Mouse (Mus musculus) CD8-positive naive resting alpha-beta T cell, adult 2 months (primary cell): ENCODE measurements around the gene Osm.

ENCODE experiments used
- DNase-seq, 2 experiments: peaks; one replicate each; pipeline ENCODE4 v3.0.0; 2022; ENCODE audit warnings: low read depth in 2 of 2, low spot score in 2 of 2

The Osm gene

DNA sequence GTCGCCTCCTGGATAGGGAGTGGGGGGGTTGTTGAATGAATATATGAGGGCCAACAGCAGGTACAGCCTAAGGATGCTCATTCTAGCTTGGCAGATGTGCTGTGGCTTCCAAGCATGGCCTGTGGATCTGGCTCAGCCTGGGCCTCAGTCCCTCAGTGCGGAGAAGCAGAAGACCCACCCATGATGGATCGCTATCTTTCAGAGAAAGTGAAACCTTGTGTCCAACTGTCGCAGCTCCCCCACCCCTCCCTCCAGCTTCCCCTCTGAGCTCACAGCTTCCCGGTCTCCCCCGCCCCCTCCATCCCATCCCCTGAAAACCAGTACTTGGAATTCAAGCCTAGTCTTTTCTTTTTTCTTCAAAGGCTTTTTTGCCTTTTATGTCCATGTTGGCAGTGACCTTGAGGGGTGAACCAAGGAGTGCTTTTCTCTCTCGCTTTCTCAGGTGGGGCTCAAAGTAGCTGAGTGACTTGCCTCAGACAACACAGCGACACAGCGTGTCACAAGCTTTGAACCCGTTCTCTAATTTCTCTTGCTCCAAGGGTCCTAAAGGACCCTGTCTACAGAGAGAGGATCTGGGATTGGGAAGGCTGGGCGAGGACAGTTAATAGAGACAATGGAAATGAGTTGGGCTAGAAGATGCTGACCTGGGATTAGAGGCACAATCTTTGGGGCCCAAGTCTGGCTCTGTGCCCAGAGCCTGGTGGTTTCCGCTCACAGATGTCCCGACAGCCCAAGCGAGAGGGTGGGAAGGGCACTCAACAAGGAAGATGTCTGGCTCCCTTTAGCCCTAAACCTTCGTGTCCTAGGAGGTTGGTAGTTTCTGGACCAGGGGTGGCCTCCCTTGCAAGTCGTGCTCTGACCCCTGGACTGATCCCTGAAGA, at the start of gene Osm:
Gene Osm (plus strand): TSS at position 756 of the 881 bp plus-strand sequence.
- DNase-seq: peak; percentile 37 to 55

DNA sequence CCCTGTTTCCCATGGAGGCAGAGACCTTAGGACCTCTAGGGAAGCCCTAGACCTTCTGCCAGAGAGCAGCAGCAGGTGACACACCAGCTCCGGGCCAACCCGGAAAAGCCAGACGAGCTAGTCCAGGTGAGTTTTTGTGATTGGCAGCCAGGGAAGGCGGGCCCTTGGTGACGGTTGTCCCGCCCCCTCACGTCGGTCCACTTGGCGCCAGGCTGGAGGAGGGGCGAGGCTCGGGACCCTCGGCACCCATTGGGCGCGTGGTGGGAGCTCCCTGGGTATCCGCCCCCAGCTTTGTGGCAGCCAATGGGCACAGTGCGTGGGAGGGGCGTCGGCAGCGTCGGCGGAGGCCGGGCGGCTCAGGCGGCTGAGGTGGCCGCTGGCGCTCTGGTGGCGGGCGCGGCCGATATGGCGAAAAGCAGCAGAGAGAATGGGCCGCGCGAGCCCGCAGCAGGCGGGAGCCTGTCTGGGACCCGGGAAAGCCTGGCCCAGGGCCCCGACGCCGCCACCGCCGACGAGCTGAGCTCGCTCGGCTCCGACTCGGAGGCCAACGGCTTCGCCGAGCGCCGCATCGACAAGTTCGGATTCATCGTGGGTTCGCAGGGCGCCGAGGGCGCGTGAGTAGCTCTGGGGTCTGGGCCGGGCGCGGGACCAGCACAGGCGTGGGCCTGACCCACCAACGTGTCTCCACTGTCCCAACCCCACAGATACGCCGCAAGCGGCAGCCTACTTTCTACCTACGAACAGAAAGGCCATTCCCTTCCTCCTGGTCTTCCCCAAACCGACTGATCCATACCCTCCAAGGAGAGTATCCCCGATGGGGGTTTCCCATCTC, 49.5 kb upstream of the Osm start, which contains the start of gene Tbc1d10a:
Gene Tbc1d10a (plus strand): TSS at position 304 of the 832 bp plus-strand sequence.
- peak; percentile 98 for DNase-seq

DNA sequence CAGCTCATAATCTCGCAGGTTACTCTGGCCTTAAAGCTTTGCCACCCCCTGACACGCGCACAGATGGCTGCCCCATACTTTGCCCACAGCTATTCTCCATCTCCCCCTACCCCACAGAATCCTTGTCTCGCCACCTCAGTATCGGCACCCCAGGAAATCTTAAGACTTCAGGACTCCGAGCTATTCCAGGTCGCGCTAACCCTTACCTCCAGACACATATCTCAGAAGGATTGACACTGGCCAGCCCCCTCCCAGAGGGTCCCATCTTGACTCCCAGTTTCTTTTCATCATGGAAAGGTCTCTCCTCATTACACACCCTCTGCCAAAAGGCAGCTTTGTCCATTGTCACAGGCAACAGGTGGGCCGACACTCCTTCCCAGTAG, 48.9 kb upstream of the Osm start:
- DNase-seq: no peak

DNA sequence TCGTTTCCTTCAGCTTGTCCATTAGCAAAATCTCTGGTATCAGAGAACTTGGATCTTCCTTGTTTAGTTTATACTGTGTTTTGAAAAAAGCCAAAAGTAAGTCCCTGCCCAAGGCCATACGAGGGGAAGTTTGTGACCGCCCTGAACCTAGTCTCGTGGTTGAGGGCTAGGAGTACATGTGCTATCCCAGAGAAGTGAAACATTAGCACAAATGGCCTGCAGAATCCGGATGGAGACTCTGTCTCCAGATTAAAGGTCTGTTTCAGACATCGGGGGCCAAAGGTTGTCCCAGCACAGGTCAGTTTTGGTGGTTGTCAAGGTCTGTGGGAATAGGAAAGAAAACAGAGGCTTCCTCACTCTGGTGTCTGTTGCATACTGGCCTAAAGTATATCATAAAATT, 47.0 kb upstream of the Osm start:
- DNase-seq: no peak

DNA sequence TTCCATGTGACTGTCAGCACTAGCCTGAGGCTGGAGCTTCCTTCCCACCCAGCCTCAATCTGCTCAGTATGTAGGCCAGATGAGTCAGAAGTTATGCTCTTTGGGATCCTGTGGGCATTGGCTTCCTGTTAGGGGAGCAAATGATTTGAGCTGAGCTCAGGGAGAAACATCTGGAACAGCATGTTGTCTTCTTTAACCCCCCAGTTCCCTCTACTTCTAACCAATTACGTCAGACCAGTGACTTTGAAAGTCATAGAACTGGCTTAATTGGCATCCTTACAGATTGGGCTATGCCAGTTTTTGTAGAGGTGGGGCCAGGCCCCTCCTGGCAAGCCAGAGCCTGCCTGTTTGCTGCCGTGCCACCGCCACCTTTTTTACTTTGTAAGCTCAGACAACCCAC, 45.5 kb upstream of the Osm start:
- DNase-seq: no peak

DNA sequence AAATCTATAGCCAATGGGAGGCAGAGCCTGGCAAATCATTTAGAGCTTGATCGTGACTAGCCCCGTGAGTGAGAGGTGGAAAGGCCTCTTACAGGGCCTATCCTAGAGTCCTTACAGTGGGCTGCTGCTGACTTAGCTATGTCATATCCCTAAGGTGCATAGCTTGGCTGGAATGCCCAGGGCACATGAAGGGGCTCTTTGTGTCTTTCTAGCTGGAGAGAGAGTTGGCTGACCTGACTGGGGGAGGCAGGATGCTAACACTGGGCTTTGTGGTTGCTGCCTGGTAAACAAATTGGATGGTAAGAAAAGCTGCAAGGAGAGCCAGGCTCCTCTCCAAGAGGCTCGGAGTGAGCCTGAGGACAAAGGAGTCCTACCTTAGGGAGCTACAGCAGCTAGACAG, 43.5 kb upstream of the Osm start:
- no peak for DNase-seq

DNA sequence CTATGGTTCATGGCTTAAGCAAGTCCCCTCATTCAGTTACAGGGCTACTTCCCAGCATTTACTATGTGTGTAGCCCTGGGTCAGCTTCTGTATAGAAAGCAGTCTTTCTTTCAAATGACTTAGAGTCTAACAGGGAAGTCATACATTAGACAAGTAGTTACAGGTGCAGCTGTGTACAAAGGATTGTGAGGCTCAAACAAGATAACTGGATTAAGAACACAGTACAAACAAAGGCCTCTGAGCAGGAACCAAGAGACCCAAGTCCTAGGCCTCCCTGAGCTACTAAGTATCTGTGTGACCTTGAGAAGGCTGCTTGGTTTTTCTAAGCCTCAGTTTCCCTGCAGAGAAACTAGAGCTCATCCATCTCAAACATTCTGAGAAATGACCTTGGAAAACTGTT, 42.8 kb upstream of the Osm start:
- no peak for DNase-seq

DNA sequence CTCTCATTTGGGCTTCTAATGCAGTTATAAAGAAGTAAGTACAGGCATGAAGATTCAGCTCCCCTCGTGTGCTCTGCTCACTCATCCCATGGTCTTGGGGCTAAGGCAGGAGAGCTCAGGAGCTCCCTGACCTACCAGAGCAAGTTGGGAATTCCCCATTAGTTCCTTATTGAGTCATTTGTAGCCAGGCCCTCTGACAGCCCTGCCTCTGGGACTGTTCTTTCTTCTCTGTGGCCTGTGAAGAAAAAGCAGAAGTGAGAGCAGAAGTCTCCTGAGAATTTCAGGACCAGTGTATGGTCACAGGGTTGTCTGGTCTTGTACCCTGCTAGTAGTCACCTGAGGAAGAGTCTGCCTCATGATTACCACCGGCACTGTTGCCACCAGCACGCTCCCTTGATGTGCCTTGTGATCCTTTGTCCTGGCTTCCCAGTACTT, 40.6 kb upstream of the Osm start:
- DNase-seq: no peak

DNA sequence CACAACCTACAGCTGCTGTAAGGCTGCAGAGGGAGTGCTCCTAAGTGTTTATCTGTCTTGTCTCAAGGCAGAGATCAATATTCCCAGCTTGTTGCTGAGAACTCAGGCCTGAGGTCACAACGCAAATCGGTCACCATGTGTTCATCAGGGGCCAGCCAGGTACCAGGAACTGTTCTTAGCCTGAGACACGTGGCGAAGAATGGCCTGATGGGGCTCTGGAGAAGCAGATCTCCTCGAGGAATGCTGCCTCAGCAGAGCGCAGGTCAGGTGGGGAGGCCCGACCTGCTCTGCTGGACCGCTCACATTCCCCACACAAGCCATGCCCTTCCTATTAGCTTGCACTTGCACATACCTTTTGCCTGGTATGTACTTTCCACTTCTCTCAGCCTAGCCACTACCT, 39.6 kb upstream of the Osm start:
- DNase-seq: no peak

DNA sequence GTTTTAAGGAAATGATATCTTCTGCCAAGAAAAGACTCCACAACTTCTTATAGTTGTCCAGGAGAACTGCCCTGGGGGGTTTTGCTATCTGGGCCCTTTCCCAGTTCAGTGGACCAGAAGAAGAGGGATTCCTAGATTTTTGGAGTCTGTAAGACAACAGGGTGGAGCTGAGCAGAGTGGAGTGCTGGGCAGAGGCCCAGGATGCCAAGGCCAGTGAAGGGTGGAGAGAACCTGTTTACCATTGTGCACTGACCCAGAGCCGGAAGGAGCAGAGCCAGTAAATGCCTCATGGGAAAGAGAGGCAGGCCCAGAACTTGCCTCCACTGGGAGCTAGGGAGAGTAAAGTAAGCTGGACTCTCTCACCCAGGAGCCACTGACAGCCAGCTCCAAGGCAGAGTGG, 38.5 kb upstream of the Osm start:
- DNase-seq: no peak

DNA sequence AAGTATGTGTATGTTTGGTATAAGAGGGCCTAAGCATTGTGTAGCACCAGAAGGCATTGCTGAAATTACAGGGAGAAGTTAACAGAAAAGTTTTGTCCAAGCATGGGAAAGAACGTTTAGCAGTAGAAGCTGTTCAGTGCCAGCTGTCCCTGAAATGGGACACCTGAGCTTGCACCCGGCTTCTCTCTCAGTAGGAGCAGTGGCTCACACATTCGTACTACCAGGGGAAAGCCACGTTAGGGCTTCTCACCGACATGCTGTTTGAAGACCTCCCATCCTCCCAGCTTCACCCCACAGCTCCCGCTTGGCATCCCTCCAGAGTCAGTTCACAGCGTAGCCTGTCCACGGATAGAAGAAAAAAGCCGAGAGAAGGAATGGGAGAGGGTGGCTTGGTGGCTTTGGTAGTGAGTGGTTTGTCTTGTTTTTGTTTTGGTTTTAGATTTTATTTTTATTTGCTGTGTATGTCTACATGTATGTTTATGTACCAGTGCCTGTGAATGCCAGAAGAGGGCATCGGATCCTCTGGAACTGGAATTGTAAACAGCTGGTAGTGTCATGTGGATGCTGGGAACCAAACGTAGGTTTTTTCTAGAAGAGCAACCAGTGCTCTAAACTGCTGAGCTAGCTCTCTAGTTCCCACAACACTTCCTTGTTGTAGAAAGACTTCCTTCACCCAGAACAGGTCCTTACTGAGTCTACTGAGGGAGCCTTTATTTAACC, 34.1 kb upstream of the Osm start:
- DNase-seq: no peak

DNA sequence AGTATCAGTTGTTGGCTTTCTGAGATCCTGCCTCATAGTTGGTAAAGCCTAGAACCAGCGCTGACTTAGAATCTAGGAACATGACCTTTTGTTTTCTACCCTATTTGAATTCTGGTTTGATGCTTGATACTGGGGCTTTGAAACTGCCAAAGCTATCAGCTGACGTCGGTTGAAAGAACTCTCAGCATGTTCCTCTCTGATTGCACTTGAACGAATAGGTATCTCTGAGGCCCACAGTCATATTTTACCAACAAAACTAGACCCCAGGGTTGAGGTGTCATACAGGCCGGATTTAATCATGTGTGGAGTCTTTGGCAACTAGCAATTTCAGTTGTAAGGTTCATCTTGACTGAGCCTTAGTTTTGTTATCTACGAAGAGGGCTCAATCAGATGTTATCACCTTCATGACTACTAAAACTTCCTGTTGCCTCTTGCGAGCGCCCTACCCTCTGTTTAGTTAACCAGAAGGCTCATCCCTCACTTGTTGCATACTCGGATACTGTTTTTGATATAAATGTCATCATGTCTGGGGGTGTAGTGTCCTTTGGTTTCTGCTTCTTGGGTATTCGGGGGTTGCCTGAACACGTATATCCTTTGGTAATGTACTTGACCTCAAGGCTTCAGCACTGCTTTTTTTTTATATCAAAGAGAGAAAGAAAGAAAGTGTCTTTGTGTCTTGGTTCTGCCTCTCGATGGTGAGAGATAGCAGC, 33.1 kb upstream of the Osm start:
- peak; percentile 38 to 44 for DNase-seq

DNA sequence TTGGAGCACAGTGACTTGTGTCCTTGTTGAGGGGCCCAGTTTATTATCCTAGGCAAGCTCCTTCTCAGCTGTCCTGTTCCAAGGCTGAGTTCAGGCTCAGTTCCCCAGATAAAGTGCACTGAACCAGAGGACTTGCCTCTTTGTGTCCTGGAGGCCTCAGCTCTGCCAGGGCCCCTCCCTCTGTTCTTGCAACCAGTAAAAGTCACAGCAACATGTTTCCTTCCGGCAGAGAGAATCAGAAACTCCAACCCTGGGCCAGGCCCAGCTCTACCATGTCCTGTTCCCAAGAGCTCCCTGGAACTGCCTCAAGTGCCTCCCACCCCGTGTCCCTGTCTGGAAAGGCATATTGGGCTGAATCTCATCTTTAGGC, 32.5 kb upstream of the Osm start:
- DNase-seq: peak; percentile 46 to 47

DNA sequence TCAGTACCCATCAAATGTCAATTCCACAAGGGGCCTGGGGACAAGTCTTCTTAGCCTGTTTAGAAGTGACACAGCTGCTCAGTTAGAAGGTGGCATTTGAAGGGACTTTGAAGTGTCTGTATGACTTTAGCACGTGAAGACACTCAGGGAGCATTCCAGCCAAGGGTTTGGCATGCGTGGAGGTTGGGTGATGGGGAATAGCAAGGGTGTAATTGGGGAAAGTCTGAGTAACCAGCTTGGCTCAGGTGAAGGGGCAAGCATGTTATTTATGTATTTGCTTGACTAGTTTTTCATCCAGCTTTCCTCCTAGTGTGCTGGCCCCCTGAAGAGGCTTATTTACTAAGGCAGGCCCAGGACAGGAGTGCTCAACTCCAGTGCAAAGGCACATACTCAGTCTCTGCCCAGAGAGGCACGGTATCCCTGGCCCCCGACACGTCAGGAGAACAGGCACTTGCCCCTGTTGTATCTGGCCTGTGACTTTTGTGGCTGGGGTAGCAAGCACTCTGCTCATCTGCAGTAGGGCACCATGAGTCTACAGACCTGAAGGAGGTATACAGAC, 31.0 kb upstream of the Osm start:
- no peak for DNase-seq

DNA sequence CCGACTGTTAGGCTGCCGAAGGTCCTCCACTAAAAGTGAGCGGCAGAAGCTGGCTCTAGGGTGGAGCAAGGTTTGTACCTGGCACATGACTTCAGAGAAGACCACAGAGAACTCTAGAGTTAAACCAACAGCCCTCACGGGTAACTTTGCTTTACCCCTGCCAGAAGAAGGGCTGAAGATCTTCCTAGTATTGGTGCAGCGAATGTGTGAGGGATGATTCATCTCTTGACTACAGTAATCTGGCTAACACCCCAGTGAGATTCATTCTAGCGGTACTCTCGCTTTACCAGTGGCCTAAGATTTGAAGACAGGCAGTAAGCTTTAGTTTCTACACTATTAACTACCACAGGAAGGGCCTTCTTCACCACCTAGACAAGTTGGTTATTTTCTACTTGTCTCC, 30.3 kb upstream of the Osm start:
- DNase-seq: peak in 1 of 2 experiments; percentile 34

DNA sequence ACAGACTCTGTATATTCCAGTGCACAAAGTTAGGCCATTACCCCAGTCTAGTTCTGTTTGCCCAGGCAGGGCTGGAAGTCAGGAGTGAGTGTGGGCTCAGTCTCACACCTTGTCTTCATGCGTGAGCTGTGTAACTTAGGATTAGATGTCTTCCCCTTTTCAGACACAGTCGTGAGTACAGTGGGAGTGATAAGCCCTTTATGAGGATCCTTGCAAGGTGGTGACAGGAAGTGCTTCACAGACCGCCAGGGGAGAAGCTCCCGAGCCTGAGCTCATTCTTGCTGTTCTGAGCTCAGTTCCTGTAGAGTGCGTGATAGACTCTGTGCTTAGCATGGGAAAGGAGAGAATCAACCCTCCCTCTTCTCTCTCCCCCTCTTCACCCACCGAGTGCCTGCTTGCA, 29.7 kb upstream of the Osm start:
- peak; percentile 39 to 46 for DNase-seq

DNA sequence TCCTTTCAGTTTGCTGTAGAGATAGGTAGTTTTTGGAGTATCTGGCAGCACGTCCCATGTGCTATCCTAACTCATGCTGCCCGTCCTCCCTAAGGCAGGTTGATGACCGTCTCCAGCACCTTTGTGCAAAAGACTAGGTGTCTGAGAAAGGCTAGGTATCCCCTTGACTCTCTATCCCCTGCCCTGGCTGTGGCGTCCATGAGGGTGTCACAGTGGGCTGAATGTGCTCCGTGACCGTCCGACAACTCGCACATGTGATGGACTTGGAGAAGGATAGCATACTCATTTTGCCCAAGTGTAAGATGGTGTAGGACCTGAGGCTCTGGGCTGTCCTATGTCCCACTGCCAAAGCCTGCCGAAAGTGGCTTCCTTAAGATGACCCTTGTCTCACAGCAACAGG, 28.6 kb upstream of the Osm start:
- DNase-seq: no peak

DNA sequence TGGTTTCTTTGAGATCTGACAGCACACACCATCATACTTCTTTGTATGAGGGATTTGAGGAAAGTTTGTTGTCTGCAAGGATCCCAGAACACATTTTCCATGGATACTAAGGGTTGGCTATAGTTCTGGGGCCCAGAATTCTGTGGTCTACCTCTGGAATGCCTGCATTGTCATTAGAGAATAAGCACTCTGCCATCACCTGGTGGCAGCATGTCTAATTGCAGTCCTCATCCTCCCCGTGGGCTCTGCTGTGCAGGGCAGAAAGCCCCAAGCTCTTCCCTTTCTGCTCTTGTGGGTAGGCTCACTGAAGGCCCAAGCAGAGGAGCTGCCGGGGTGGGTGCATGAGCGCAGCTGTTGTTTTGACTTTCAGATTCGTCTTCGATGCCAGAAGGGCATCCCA, 26.7 kb upstream of the Osm start:
- no peak for DNase-seq

DNA sequence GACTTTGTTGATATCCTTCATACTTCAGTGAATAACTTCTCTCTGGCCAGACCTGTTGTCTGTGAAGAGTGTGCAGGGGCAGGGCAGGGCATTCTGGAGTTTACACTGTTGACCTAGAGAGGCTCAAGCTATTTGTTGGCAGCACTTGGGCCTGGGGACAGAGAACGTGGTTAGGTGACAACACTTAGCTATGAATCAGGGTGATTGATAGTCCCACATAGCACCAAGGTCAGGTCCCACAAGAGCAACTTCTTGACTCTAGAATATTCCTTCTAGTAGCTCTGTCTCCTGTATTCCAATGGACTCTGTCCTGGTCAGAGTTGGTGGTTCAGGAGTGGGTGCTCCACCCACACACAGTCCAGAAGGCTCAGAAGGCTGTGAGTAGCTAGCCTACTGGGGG, 25.4 kb upstream of the Osm start:
- DNase-seq: no peak

DNA sequence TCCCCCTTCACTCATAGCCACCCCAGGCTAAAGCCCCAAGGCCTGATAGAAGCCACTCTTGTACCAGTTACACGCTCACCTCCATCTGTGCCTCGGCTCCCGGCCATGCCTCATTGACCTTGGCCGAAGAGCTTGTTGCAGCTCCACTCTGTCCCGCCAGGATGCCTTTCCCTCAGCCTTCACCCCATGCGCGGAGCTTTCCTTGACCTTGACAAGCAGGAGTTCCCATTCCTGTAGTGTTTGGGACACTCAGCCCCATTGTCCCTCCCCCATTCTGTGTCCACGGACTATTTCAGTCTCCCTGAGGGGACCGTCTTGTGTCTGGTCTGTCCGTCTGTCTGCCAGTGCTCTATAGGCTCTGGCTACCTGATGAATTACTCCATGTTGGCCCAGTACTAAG, 23.1 kb upstream of the Osm start:
- no peak for DNase-seq

DNA sequence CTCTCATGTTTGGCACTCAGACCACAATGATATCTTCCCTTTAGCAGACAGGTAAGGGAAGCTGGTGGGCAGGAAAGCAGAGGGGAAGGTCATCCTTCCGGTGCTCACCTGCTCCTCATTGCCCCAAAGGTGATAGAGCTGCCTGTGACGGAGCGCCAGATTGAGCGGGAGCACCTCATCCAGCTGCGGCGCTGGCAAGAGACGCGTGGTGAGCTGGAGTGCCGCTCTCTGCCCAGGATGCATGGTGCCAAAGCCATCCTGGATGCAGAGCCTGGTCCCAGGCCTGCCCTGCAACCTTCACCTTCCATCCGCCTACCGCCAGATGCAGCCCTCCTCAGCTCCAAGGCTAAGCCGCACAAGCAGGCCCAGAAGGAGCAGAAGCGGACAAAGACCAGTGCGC, 21.6 kb upstream of the Osm start:
- DNase-seq: no peak
